Mouse (Mus musculus) small intestine, adult 2 months (tissue): Measurements from ENCODE around the gene Armc8.

ENCODE experiments used
- CTCF ChIP-seq: fragments of 200-500 bp; IDR thresholded peaks from 2 replicates; pipeline ENCODE4 v1.5.1; 2012; ENCODE audit warnings: low read depth, mild to moderate bottlenecking, control low read depth, inconsistent platforms, low read length, moderate library complexity, mixed read lengths; ENCODE audit not compliant: insufficient replicate concordance, insufficient read length; ENCODE audit errors: extremely low read depth
- POLR2A ChIP-seq: fragments of 200-500 bp; IDR thresholded peaks from 2 replicates; pipeline ENCODE4 v1.6.1; 2012; ENCODE audit warnings: low read depth, mild to moderate bottlenecking, control low read depth, inconsistent platforms, low read length, moderate library complexity

DNA sequence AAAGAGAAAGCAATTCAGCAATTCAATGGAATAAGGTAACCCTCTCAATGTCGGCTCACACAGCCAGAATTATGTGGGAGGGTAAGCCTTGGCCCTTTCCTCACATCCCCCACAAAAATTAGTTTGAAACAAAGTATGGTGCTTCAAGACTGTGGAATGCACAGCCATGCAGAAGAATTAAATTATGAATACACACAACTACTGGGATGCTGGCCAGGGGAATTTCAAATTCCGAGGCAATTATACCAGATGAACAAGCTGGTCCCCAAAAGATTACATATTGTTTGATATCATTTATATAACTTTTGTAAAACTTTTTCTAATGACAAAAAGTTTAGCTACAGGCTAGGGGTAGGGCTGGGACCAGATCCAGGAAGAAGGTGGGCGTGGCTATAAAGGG is 121.4 kb downstream of the Armc8 start:
- TF ChIP-seq CTCF: no peak
- no peak for TF ChIP-seq POLR2A
